Mouse (Mus musculus): Measurements from ENCODE around the gene Smyd3. TPM values are rescaled to one million over a fixed set of nuclear protein-coding genes. Genes with fewer than 3 reads are reported as not detected.

Smyd3 gene
- polyA plus RNA-seq, 1 experiment from 2014 or later: 22.3 TPM

GRCm38 (mm10) chr1:179196422-179196821, 321.4 kb downstream of the Smyd3 start:
- Histone ChIP-seq H3K36me3 (ENCODE audit: control insufficient read depth, insufficient read depth, low read length) (no peaks in the 10 kb centered on the region), H3K27me3 (replicated peaks; ENCODE audit: control insufficient read depth, insufficient read depth, low read length) (no peaks in the 10 kb centered on the region), H3K4me2 (ENCODE audit: low read length) (no peak overlapping the region), H3K9me3 (ENCODE audit: control insufficient read depth, low read length) (no peaks in the 10 kb centered on the region), H3K4me1 (replicated peaks; ENCODE audit: control insufficient read depth, insufficient read depth, low read length) (peaks cover 17% of the 10 kb centered on the region), H3K9ac (ENCODE audit: low read length) (no peak overlapping the region), H3K27ac (ENCODE audit: low read depth) (no peak overlapping the region), H3K4me3 (ENCODE audit: low read depth, low read length) (no peak overlapping the region)
- DNase-seq (ENCODE audit: low spot score) (no peak), ATAC-seq (replicated peaks; ENCODE audit: low FRiP score, low TSS enrichment, low read depth) (no peak)

GRCm38 (mm10) chr1:179192781-179193180, 325.1 kb downstream of the Smyd3 start:
- DNase-seq (ENCODE audit: low spot score): no peak

GRCm38 (mm10) chr1:179190837-179191236, 327.0 kb downstream of the Smyd3 start:
- H3K4me3 ChIP-seq (ENCODE audit: low read depth, low read length): no peak overlapping the region
- DNase-seq (ENCODE audit: low spot score): no peak
- peaks cover 4% of the 10 kb centered on the region; the same call in 1 of the 2 replicates for H3K4me1 ChIP-seq (replicated peaks; ENCODE audit: control insufficient read depth, insufficient read depth, low read length)
- ATAC-seq (replicated peaks; ENCODE audit: low FRiP score, low TSS enrichment, low read depth): no peak
- H3K36me3 ChIP-seq (ENCODE audit: control insufficient read depth, insufficient read depth, low read length): no peaks in the 10 kb centered on the region
- H3K9me3 ChIP-seq (ENCODE audit: control insufficient read depth, low read length): no peaks in the 10 kb centered on the region
- H3K27ac ChIP-seq (ENCODE audit: low read depth): no peak overlapping the region
- no peak overlapping the region for H3K4me2 ChIP-seq (ENCODE audit: low read length)
- no peak overlapping the region for H3K9ac ChIP-seq (ENCODE audit: low read length)
- WGBS: 55% methylated on average over 2 of the region's 2 CpGs
- H3K27me3 ChIP-seq (replicated peaks; ENCODE audit: control insufficient read depth, insufficient read depth, low read length): no peaks in the 10 kb centered on the region

More at GRCm38 (mm10) chr1:179192781-179193180, 325.1 kb downstream of the Smyd3 start:
- Histone ChIP-seq H3K4me2 (ENCODE audit: low read length) (no peak overlapping the region), H3K9me3 (ENCODE audit: control insufficient read depth, low read length) (no peaks in the 10 kb centered on the region), H3K36me3 (ENCODE audit: control insufficient read depth, insufficient read depth, low read length) (no peaks in the 10 kb centered on the region), H3K27ac (ENCODE audit: low read depth) (no peak overlapping the region), H3K27me3 (replicated peaks; ENCODE audit: control insufficient read depth, insufficient read depth, low read length) (no peaks in the 10 kb centered on the region), H3K4me3 (ENCODE audit: low read depth, low read length) (no peak overlapping the region), H3K9ac (ENCODE audit: low read length) (no peak overlapping the region), H3K4me1 (replicated peaks; ENCODE audit: control insufficient read depth, insufficient read depth, low read length) (peaks cover 9% of the 10 kb centered on the region; the same call in 1 of the 2 replicates)
- ATAC-seq (replicated peaks; ENCODE audit: low FRiP score, low TSS enrichment, low read depth): no peak
- 85% methylated on average over 11 of the region's 11 CpGs for WGBS

- 92% methylated on average over 3 of the region's 3 CpGs for WGBS
Measured at GRCm38 (mm10) chr1:179187171-179187570, 330.7 kb downstream of the Smyd3 start.

GRCm38 (mm10) chr1:179184631-179185030, 333.2 kb downstream of the Smyd3 start:
- DNase-seq (ENCODE audit: low spot score) (no peak), ATAC-seq (replicated peaks; ENCODE audit: low FRiP score, low TSS enrichment, low read depth) (no peak)
- no peak overlapping the region for H3K27ac ChIP-seq (ENCODE audit: low read depth)
- no peaks in the 10 kb centered on the region for H3K27me3 ChIP-seq (replicated peaks; ENCODE audit: control insufficient read depth, insufficient read depth, low read length)
- no peaks in the 10 kb centered on the region for H3K36me3 ChIP-seq (ENCODE audit: control insufficient read depth, insufficient read depth, low read length)
- H3K4me2 ChIP-seq (ENCODE audit: low read length): no peak overlapping the region
- H3K9ac ChIP-seq (ENCODE audit: low read length): no peak overlapping the region
- WGBS: 70% methylated on average over 4 of the region's 4 CpGs
- H3K9me3 ChIP-seq (ENCODE audit: control insufficient read depth, low read length): no peaks in the 10 kb centered on the region
- no peak overlapping the region for H3K4me3 ChIP-seq (ENCODE audit: low read depth, low read length)
- no peaks in the 10 kb centered on the region for H3K4me1 ChIP-seq (replicated peaks; ENCODE audit: control insufficient read depth, insufficient read depth, low read length)

More at GRCm38 (mm10) chr1:179187171-179187570, 330.7 kb downstream of the Smyd3 start:
- Histone ChIP-seq H3K4me3 (ENCODE audit: low read depth, low read length) (no peak overlapping the region), H3K4me1 (replicated peaks; ENCODE audit: control insufficient read depth, insufficient read depth, low read length) (peaks cover 4% of the 10 kb centered on the region; the same call in 1 of the 2 replicates), H3K27me3 (replicated peaks; ENCODE audit: control insufficient read depth, insufficient read depth, low read length) (no peaks in the 10 kb centered on the region), H3K9ac (ENCODE audit: low read length) (no peak overlapping the region), H3K4me2 (ENCODE audit: low read length) (no peak overlapping the region), H3K9me3 (ENCODE audit: control insufficient read depth, low read length) (no peaks in the 10 kb centered on the region), H3K36me3 (ENCODE audit: control insufficient read depth, insufficient read depth, low read length) (no peaks in the 10 kb centered on the region), H3K27ac (ENCODE audit: low read depth) (no peak overlapping the region)
- DNase-seq (ENCODE audit: low spot score) (no peak), ATAC-seq (replicated peaks; ENCODE audit: low FRiP score, low TSS enrichment, low read depth) (no peak)

- WGBS: 78% methylated on average over 6 of the region's 6 CpGs
- Histone ChIP-seq H3K4me1 (replicated peaks; ENCODE audit: control insufficient read depth, insufficient read depth, low read length) (no peaks in the 10 kb centered on the region), H3K4me2 (ENCODE audit: low read length) (no peak overlapping the region), H3K4me3 (ENCODE audit: low read depth, low read length) (no peak overlapping the region), H3K9ac (ENCODE audit: low read length) (no peak overlapping the region), H3K27me3 (replicated peaks; ENCODE audit: control insufficient read depth, insufficient read depth, low read length) (no peaks in the 10 kb centered on the region), H3K36me3 (ENCODE audit: control insufficient read depth, insufficient read depth, low read length) (no peaks in the 10 kb centered on the region), H3K27ac (ENCODE audit: low read depth) (no peak overlapping the region), H3K9me3 (ENCODE audit: control insufficient read depth, low read length) (no peaks in the 10 kb centered on the region)
- DNase-seq (ENCODE audit: low spot score): no peak
- ATAC-seq (replicated peaks; ENCODE audit: low FRiP score, low TSS enrichment, low read depth): no peak
Measured at GRCm38 (mm10) chr1:179183499-179183898, 334.3 kb downstream of the Smyd3 start.

GRCm38 (mm10) chr1:179180546-179180945, 337.3 kb downstream of the Smyd3 start:
- no peak for DNase-seq (ENCODE audit: low spot score)
- Histone ChIP-seq H3K36me3 (ENCODE audit: control insufficient read depth, insufficient read depth, low read length) (no peaks in the 10 kb centered on the region), H3K27ac (ENCODE audit: low read depth) (no peak overlapping the region), H3K9ac (ENCODE audit: low read length) (no peak overlapping the region), H3K4me1 (replicated peaks; ENCODE audit: control insufficient read depth, insufficient read depth, low read length) (0 out of 2 replicates have a peak, but pooled peaks cover 3% of the 10 kb centered on the region), H3K27me3 (replicated peaks; ENCODE audit: control insufficient read depth, insufficient read depth, low read length) (no peaks in the 10 kb centered on the region), H3K9me3 (ENCODE audit: control insufficient read depth, low read length) (no peaks in the 10 kb centered on the region), H3K4me2 (ENCODE audit: low read length) (no peak overlapping the region), H3K4me3 (ENCODE audit: low read depth, low read length) (no peak overlapping the region)
- ATAC-seq (replicated peaks; ENCODE audit: low FRiP score, low TSS enrichment, low read depth): no peak
- 77% methylated on average over 3 of the region's 3 CpGs for WGBS

- 0 out of 2 replicates have a peak, but pooled peaks cover 3% of the 10 kb centered on the region for H3K4me1 ChIP-seq (replicated peaks; ENCODE audit: control insufficient read depth, insufficient read depth, low read length)
- ATAC-seq (replicated peaks; ENCODE audit: low FRiP score, low TSS enrichment, low read depth): no peak
- H3K4me3 ChIP-seq (ENCODE audit: low read depth, low read length): no peak overlapping the region
- no peak overlapping the region for H3K4me2 ChIP-seq (ENCODE audit: low read length)
- no peaks in the 10 kb centered on the region for H3K27me3 ChIP-seq (replicated peaks; ENCODE audit: control insufficient read depth, insufficient read depth, low read length)
- DNase-seq (ENCODE audit: low spot score): no peak
- no peaks in the 10 kb centered on the region for H3K9me3 ChIP-seq (ENCODE audit: control insufficient read depth, low read length)
- no peak overlapping the region for H3K9ac ChIP-seq (ENCODE audit: low read length)
- no peak overlapping the region for H3K27ac ChIP-seq (ENCODE audit: low read depth)
- 66% methylated on average over 14 of the region's 14 CpGs for WGBS
- H3K36me3 ChIP-seq (ENCODE audit: control insufficient read depth, insufficient read depth, low read length): no peaks in the 10 kb centered on the region
Measured at GRCm38 (mm10) chr1:179176861-179177658, 340.8 kb downstream of the Smyd3 start.

- H3K27ac ChIP-seq (ENCODE audit: low read depth): no peak overlapping the region
- H3K4me1 ChIP-seq (replicated peaks; ENCODE audit: control insufficient read depth, insufficient read depth, low read length): 0 out of 2 replicates have a peak, but pooled peaks cover 3% of the 10 kb centered on the region
- H3K4me3 ChIP-seq (ENCODE audit: low read depth, low read length): no peak overlapping the region
- no peak overlapping the region for H3K9ac ChIP-seq (ENCODE audit: low read length)
- no peak for DNase-seq (ENCODE audit: low spot score)
- H3K4me2 ChIP-seq (ENCODE audit: low read length): no peak overlapping the region
- H3K36me3 ChIP-seq (ENCODE audit: control insufficient read depth, insufficient read depth, low read length): no peaks in the 10 kb centered on the region
- H3K9me3 ChIP-seq (ENCODE audit: control insufficient read depth, low read length): no peaks in the 10 kb centered on the region
- 67% methylated on average over 4 of the region's 4 CpGs for WGBS
- no peaks in the 10 kb centered on the region for H3K27me3 ChIP-seq (replicated peaks; ENCODE audit: control insufficient read depth, insufficient read depth, low read length)
- ATAC-seq (replicated peaks; ENCODE audit: low FRiP score, low TSS enrichment, low read depth): no peak
Measured at GRCm38 (mm10) chr1:179174241-179174640, 343.6 kb downstream of the Smyd3 start.
